Mouse (Mus musculus) heart, embryonic 13.5 days (tissue): ENCODE measurements around the gene Pcnx3. TPM values are rescaled to one million over a fixed set of nuclear protein-coding genes. Genes with fewer than 3 reads are reported as not detected.
A peak's percentile ranks its signal among the peaks of the same experiment; 100 is the strongest.

Experiments
- ATAC-seq: fragments of 200-750 bp; cut with Nextera tagmentation; 2 replicates; pipeline ENCODE4 v1.8.0; 2017; ENCODE audit warnings: moderate TSS enrichment; ENCODE audit not compliant: insufficient number of reproducible peaks, low FRiP score, low TSS enrichment; ENCODE audit errors: extremely low read depth
- H3K27ac ChIP-seq: fragments of 300-500 bp; sonication (generic); replicated peaks from 2 replicates; pipeline ENCODE4 v1.5.1; 2015; ENCODE audit warnings: moderate library complexity, mild to moderate bottlenecking, inconsistent platforms
- H3K27me3 ChIP-seq: fragments of 300-500 bp; sonication (generic); replicated peaks from 2 replicates; pipeline ENCODE4 v1.6.1; 2015; ENCODE audit warnings: mild to moderate bottlenecking, inconsistent platforms
- H3K36me3 ChIP-seq: fragments of 300-500 bp; sonication (generic); 2 replicates; pipeline ENCODE4 v1.6.1; 2015; ENCODE audit warnings: mild to moderate bottlenecking, inconsistent platforms
- H3K4me1 ChIP-seq: fragments of 300-500 bp; sonication (generic); 2 replicates; pipeline ENCODE4 v1.6.1; 2015; ENCODE audit warnings: inconsistent platforms
- H3K4me2 ChIP-seq: fragments of 300-500 bp; sonication (generic); 2 replicates; pipeline ENCODE4 v1.6.1; 2015; ENCODE audit warnings: inconsistent platforms, mild to moderate bottlenecking, moderate library complexity
- H3K4me3 ChIP-seq: fragments of 300-500 bp; sonication (generic); 2 replicates; pipeline ENCODE4 v1.5.1; 2015; ENCODE audit warnings: moderate library complexity, mild to moderate bottlenecking, inconsistent platforms
- H3K9ac ChIP-seq: fragments of 300-500 bp; sonication (generic); 2 replicates; pipeline ENCODE4 v1.6.1; 2015; ENCODE audit warnings: inconsistent platforms, mild to moderate bottlenecking, moderate library complexity
- H3K9me3 ChIP-seq: fragments of 300-500 bp; sonication (generic); 2 replicates; pipeline ENCODE4 v1.6.1; 2016; ENCODE audit warnings: inconsistent platforms
- WGBS: fragments of 180-500 bp; shearing (Covaris S2); methylation state at CpG from one replicate; pipeline ENCODE4 v1.1.7; 2015; ENCODE audit warnings: mixed read lengths; 5-methylcytosine and 5-hydroxymethylcytosine counted together
- polyA plus RNA-seq: library from polyadenylated mRNA; unstranded; fragments of >200 nt; fragmentation: Nextera tagmentation; extraction: Ambion mirVana; gene quantifications from 2 replicates; pipeline ENCODE4 v1.2.1, GENCODE M21; 2015

Pcnx3 gene
- polyA plus RNA-seq, 1 experiment from 2014 or later = 14.9 TPM

- H3K27ac ChIP-seq = no peak overlapping the region
- peaks cover 82% of the 10 kb centered on the region for H3K36me3 ChIP-seq
- H3K9me3 ChIP-seq = no peaks in the 10 kb centered on the region
- no peak overlapping the region for H3K4me3 ChIP-seq
- H3K4me2 ChIP-seq = no peak overlapping the region
- H3K9ac ChIP-seq = no peak overlapping the region
- 54% methylated on average over 13 of the region's 13 CpGs for WGBS
- peaks cover 27% of the 10 kb centered on the region for H3K27me3 ChIP-seq
- H3K4me1 ChIP-seq = peaks cover 35% of the 10 kb centered on the region
- ATAC-seq = no peak
These were observed 37.0 kb downstream of the Pcnx3 start for GRCm38 (mm10) chr19:5651502-5652274.

- Histone ChIP-seq H3K9ac (peak overlapping the region; percentile 75), H3K9me3 (no peaks in the 10 kb centered on the region), H3K4me2 (peak overlapping the region; percentile 68), H3K27ac (peak overlapping the region; percentile 93), H3K4me3 (peak overlapping the region; percentile 39), H3K36me3 (peaks cover 82% of the 10 kb centered on the region), H3K4me1 (peaks cover 27% of the 10 kb centered on the region), H3K27me3 (peaks cover 3% of the 10 kb centered on the region)
- ATAC-seq = no peak
- WGBS = 58% methylated on average over 6 of the region's 6 CpGs
These were observed 39.4 kb downstream of the Pcnx3 start for GRCm38 (mm10) chr19:5649298-5649741.

GRCm38 (mm10) chr19:5648401-5649297 lies 40.1 kb downstream of the Pcnx3 start:
- Histone ChIP-seq H3K36me3 (peaks cover 82% of the 10 kb centered on the region), H3K27ac (peak overlapping the region; percentile 93), H3K9ac (peak overlapping the region; percentile 75), H3K4me1 (peaks cover 20% of the 10 kb centered on the region), H3K27me3 (no peaks in the 10 kb centered on the region), H3K4me3 (peak overlapping the region; percentile 39), H3K9me3 (no peaks in the 10 kb centered on the region), H3K4me2 (peak overlapping the region; percentile 68)
- peak; percentile 70 for ATAC-seq
- 10% methylated on average over 26 of the region's 26 CpGs for WGBS

- H3K36me3 ChIP-seq = peaks cover 82% of the 10 kb centered on the region
- WGBS = 92% methylated on average over 6 of the region's 6 CpGs
- no peaks in the 10 kb centered on the region for H3K9me3 ChIP-seq
- no peak overlapping the region for H3K4me3 ChIP-seq
- peak overlapping the region; percentile 75 for H3K9ac ChIP-seq
- no peak overlapping the region for H3K4me2 ChIP-seq
- peaks cover 20% of the 10 kb centered on the region for H3K4me1 ChIP-seq
- no peak for ATAC-seq
- H3K27ac ChIP-seq = peak overlapping the region; percentile 93
- no peaks in the 10 kb centered on the region for H3K27me3 ChIP-seq
These were observed 40.9 kb downstream of the Pcnx3 start for GRCm38 (mm10) chr19:5647791-5648190.

- Histone ChIP-seq H3K4me3 (no peak overlapping the region), H3K4me1 (peaks cover 20% of the 10 kb centered on the region), H3K9ac (no peak overlapping the region), H3K27ac (no peak overlapping the region), H3K27me3 (no peaks in the 10 kb centered on the region), H3K9me3 (no peaks in the 10 kb centered on the region), H3K36me3 (peaks cover 82% of the 10 kb centered on the region), H3K4me2 (no peak overlapping the region)
- ATAC-seq = no peak
- 93% methylated on average over 8 of the region's 8 CpGs for WGBS
These were observed 41.9 kb downstream of the Pcnx3 start for GRCm38 (mm10) chr19:5646731-5647330.

- Histone ChIP-seq H3K36me3 (peaks cover 82% of the 10 kb centered on the region), H3K4me3 (no peak overlapping the region), H3K9ac (no peak overlapping the region), H3K4me1 (peaks cover 30% of the 10 kb centered on the region), H3K27ac (no peak overlapping the region), H3K9me3 (no peaks in the 10 kb centered on the region), H3K4me2 (no peak overlapping the region), H3K27me3 (no peaks in the 10 kb centered on the region)
- WGBS = 93% methylated on average over 9 of the region's 9 CpGs
- ATAC-seq = no peak
These were observed 43.4 kb downstream of the Pcnx3 start for GRCm38 (mm10) chr19:5645280-5645679.

GRCm38 (mm10) chr19:5641641-5642040 lies 47.1 kb downstream of the Pcnx3 start:
- Histone ChIP-seq H3K27ac (no peak overlapping the region), H3K27me3 (no peaks in the 10 kb centered on the region)
- no peak for ATAC-seq

GRCm38 (mm10) chr19:5641021-5641420 lies 47.7 kb downstream of the Pcnx3 start:
- no peak for ATAC-seq
- peak overlapping the region; percentile 66; the same call in 1 of the 2 replicates for H3K27ac ChIP-seq
- H3K9ac ChIP-seq = peak overlapping the region; percentile 67

More at GRCm38 (mm10) chr19:5641641-5642040, 47.1 kb downstream of the Pcnx3 start:
- Histone ChIP-seq H3K4me3 (no peak overlapping the region), H3K36me3 (peaks cover 82% of the 10 kb centered on the region), H3K9ac (no peak overlapping the region), H3K4me2 (no peak overlapping the region), H3K4me1 (peaks cover 37% of the 10 kb centered on the region), H3K9me3 (no peaks in the 10 kb centered on the region)
- WGBS = 84% methylated on average over 8 of the region's 8 CpGs

GRCm38 (mm10) chr19:5640339-5640738 lies 48.4 kb downstream of the Pcnx3 start:
- Histone ChIP-seq H3K36me3 (peaks cover 69% of the 10 kb centered on the region), H3K9me3 (no peaks in the 10 kb centered on the region), H3K27ac (peak overlapping the region; percentile 66), H3K9ac (peak overlapping the region; percentile 67), H3K4me3 (0 out of 2 replicates have a peak overlapping the region, but pooled peaks have one; percentile 6), H3K4me1 (peaks cover 44% of the 10 kb centered on the region), H3K4me2 (peak overlapping the region; percentile 25; the same call in 1 of the 2 replicates), H3K27me3 (no peaks in the 10 kb centered on the region)
- ATAC-seq = no peak
- 27% methylated on average over 9 of the region's 9 CpGs for WGBS

More at GRCm38 (mm10) chr19:5641021-5641420, 47.7 kb downstream of the Pcnx3 start:
- Histone ChIP-seq H3K9me3 (no peaks in the 10 kb centered on the region), H3K27me3 (no peaks in the 10 kb centered on the region), H3K4me3 (no peak overlapping the region), H3K4me1 (peaks cover 44% of the 10 kb centered on the region), H3K4me2 (0 out of 2 replicates have a peak overlapping the region, but pooled peaks have one; percentile 25), H3K36me3 (peaks cover 76% of the 10 kb centered on the region)
- WGBS = 80% methylated on average over 17 of the region's 17 CpGs

- Histone ChIP-seq H3K4me3 (peak overlapping the region; percentile 85), H3K27me3 (no peaks in the 10 kb centered on the region), H3K4me2 (peak overlapping the region; percentile 82), H3K36me3 (peaks cover 51% of the 10 kb centered on the region), H3K9me3 (no peaks in the 10 kb centered on the region), H3K9ac (peak overlapping the region; percentile 96), H3K4me1 (peaks cover 44% of the 10 kb centered on the region), H3K27ac (0 out of 2 replicates have a peak overlapping the region, but pooled peaks have one; percentile 91)
- 87% methylated on average over 18 of the region's 18 CpGs for WGBS
- ATAC-seq = no peak
These were observed 50.2 kb downstream of the Pcnx3 start for GRCm38 (mm10) chr19:5638416-5639005.
